22 mouse cellular contexts compared by ENCODE assay signal in the genomic region with DNA sequence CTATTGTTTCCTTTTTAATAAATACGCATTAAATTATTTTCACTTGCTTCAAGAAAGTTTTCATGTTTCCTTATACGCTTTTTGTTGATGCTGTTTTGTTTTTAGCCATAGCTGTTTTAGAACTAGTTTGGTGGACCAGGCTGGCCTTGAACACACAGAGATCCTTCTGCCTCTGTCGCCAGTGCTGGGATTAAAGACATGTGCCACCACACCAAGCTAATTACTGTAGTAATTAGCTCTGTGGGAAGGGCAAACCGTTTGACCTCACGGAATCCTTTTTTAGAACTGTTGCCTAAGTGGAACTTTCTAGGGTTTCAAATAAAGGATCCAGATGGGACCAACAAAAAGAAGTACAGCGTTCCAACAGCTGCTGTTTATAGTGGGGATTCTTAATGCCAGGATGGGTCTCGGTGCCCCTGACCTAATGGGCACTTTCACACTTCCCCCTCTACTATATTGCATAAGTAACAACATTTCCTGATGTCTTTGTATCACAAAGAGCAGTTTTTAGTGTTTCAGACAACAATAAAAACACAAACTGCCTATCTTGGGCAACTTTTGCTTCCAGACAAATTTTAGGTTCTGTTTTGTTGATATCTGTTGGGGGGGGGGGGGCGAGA. TPM values are rescaled to one million over a fixed set of nuclear protein-coding genes. Genes with fewer than 3 reads are reported as not detected.
DNase-seq lines count a peak whose midpoint lies in the region; ATAC-seq lines count a peak whose summit lies in the region.
"Had no signal": no experiment of that assay in that cellular context is flagged by ENCODE, and none has a peak within 500 bp of the region (broad histone marks: within the 10 kb centered on the region; RNA-seq: fewer than 3 reads in every experiment).

No protein-coding gene starts in this region.

- peaks cover 11% of the 10 kb centered on the region; the same call in 1 of the 2 replicates for H3K4me1 ChIP-seq in embryonic facial prominence, embryonic 14.5 days (ENCODE audit: control insufficient read depth, insufficient read depth, low read length)
- peaks cover 20% of the 10 kb centered on the region for H3K4me1 ChIP-seq in embryonic facial prominence, embryonic 10.5 days
- peaks cover 27% of the 10 kb centered on the region for H3K4me1 ChIP-seq in heart, embryonic 15.5 days (replicated peaks)
- peaks cover 14% of the 10 kb centered on the region for H3K4me1 ChIP-seq in kidney, embryonic 14.5 days (ENCODE audit: control insufficient read depth, insufficient read depth, low read length)

- peaks cover 3% of the 10 kb centered on the region; the same call in 1 of the 2 replicates for H3K36me3 ChIP-seq in embryonic facial prominence, embryonic 14.5 days (ENCODE audit: control insufficient read depth, insufficient read depth, low read length)
- H3K36me3 ChIP-seq in embryonic facial prominence, embryonic 10.5 days (replicated peaks): peaks cover 46% of the 10 kb centered on the region
- no peaks in the 10 kb centered on the region for H3K36me3 ChIP-seq in heart, embryonic 15.5 days
- H3K36me3 ChIP-seq in kidney, embryonic 14.5 days (ENCODE audit: control insufficient read depth, insufficient read depth, low read length): no peaks in the 10 kb centered on the region
- H3K36me3 ChIP-seq: hindbrain, embryonic 12.5 days had no signal

- DNase-seq in embryonic facial prominence, embryonic 14.5 days (ENCODE audit: low spot score): no peak
- no peak for DNase-seq in embryonic facial prominence, embryonic 10.5 days (ENCODE audit: low spot score)
- no peak for DNase-seq in heart, postnatal 14 days
- peak; percentile 39 for DNase-seq in adipocyte (ENCODE audit: low spot score)
- no peak for DNase-seq in natural killer cell, adult 2 months (ENCODE audit: low spot score in 2 of 2)
- DNase-seq: adrenal gland, postnatal 14 days; B cell, adult 2 months; cerebellum, adult 2 months; cerebellum, postnatal 14 days; forebrain, postnatal 0 days; gastrocnemius, postnatal 25 days; heart, postnatal 4 days had no signal

- H3K27ac ChIP-seq in embryonic facial prominence, embryonic 14.5 days (replicated peaks; ENCODE audit: low read depth, low read length): 0 out of 2 replicates have a peak overlapping the region, but pooled peaks have one; percentile 0
- no peak overlapping the region for H3K27ac ChIP-seq in embryonic facial prominence, embryonic 10.5 days (replicated peaks)
- 0 out of 2 replicates have a peak overlapping the region, but pooled peaks have one; percentile 20 for H3K27ac ChIP-seq in heart, embryonic 15.5 days
- no peak overlapping the region for H3K27ac ChIP-seq in kidney, embryonic 14.5 days (ENCODE audit: low read depth, low read length)
- H3K27ac ChIP-seq: embryonic facial prominence, embryonic 13.5 days; forebrain, embryonic 13.5 days; hindbrain, embryonic 12.5 days had no signal

- no peak overlapping the region for H3K4me3 ChIP-seq in embryonic facial prominence, embryonic 14.5 days (ENCODE audit: low read depth, low read length)
- no peak overlapping the region for H3K4me3 ChIP-seq in embryonic facial prominence, embryonic 10.5 days
- H3K4me3 ChIP-seq in heart, embryonic 15.5 days: no peak overlapping the region
- H3K4me3 ChIP-seq in kidney, embryonic 14.5 days (ENCODE audit: low read length): no peak overlapping the region
- H3K4me3 ChIP-seq: embryonic facial prominence, embryonic 13.5 days; forebrain, embryonic 13.5 days; hindbrain, embryonic 12.5 days had no signal

- H3K27me3 ChIP-seq in embryonic facial prominence, embryonic 14.5 days (replicated peaks; ENCODE audit: control insufficient read depth, insufficient read depth, low read length): no peaks in the 10 kb centered on the region
- H3K27me3 ChIP-seq in embryonic facial prominence, embryonic 10.5 days (replicated peaks; ENCODE audit: low read depth, poor library complexity, severe bottlenecking): no peaks in the 10 kb centered on the region
- no peaks in the 10 kb centered on the region for H3K27me3 ChIP-seq in heart, embryonic 15.5 days
- H3K27me3 ChIP-seq in kidney, embryonic 14.5 days (ENCODE audit: control insufficient read depth, insufficient read depth, low read length): no peaks in the 10 kb centered on the region
- H3K27me3 ChIP-seq: embryonic facial prominence, embryonic 13.5 days; forebrain, embryonic 13.5 days; hindbrain, embryonic 12.5 days had no signal

- intact Hi-C loops in heart, postnatal 14 days (cut with DNase I): no loop called here

- ATAC-seq in embryonic facial prominence, embryonic 14.5 days (ENCODE audit: low read depth): no peak
- ATAC-seq in heart, embryonic 15.5 days (replicated peaks; ENCODE audit: insufficient number of reproducible peaks, insufficient read depth, low FRiP score, low read depth): no peak
- peak; percentile 92 for ATAC-seq in granulocyte monocyte progenitor cell, adult 5-6 weeks (replicated peaks; ENCODE audit: poor library complexity, severe bottlenecking)
- no peak for ATAC-seq in kidney, embryonic 14.5 days (ENCODE audit: low FRiP score, low TSS enrichment)
- ATAC-seq: CD4-positive, CD25-positive, alpha-beta regulatory T cell, adult 4 months; forebrain, embryonic 13.5 days; forebrain, postnatal 0 days; hindbrain, embryonic 16.5 days; intestine, postnatal 0 days had no signal

- 61% methylated on average over 8 of the region's 8 CpGs for WGBS in embryonic facial prominence, embryonic 14.5 days
- 69% methylated on average over 8 of the region's 8 CpGs for WGBS in embryonic facial prominence, embryonic 10.5 days
- WGBS in heart, embryonic 15.5 days: 81% methylated on average over 8 of the region's 8 CpGs
- WGBS in kidney, embryonic 14.5 days: 76% methylated on average over 8 of the region's 8 CpGs

- H3K4me2 ChIP-seq in embryonic facial prominence, embryonic 14.5 days (ENCODE audit: low read depth, low read length): no peak overlapping the region
- no peak overlapping the region for H3K4me2 ChIP-seq in heart, embryonic 15.5 days
- H3K4me2 ChIP-seq in kidney, embryonic 14.5 days (replicated peaks; ENCODE audit: low read depth, low read length): no peak overlapping the region
- H3K4me2 ChIP-seq: embryonic facial prominence, embryonic 13.5 days; forebrain, embryonic 13.5 days; hindbrain, embryonic 12.5 days had no signal

- no peak overlapping the region for H3K9ac ChIP-seq in embryonic facial prominence, embryonic 14.5 days (ENCODE audit: low read depth, low read length)
- no peak overlapping the region for H3K9ac ChIP-seq in heart, embryonic 15.5 days
- no peak overlapping the region for H3K9ac ChIP-seq in kidney, embryonic 14.5 days (ENCODE audit: low read depth, low read length)
- H3K9ac ChIP-seq: embryonic facial prominence, embryonic 13.5 days; forebrain, embryonic 13.5 days; forebrain, postnatal 0 days; hindbrain, embryonic 12.5 days had no signal

- no peaks in the 10 kb centered on the region for H3K9me3 ChIP-seq in embryonic facial prominence, embryonic 14.5 days (ENCODE audit: control insufficient read depth, low read length)
- H3K9me3 ChIP-seq in embryonic facial prominence, embryonic 10.5 days: no peaks in the 10 kb centered on the region
- H3K9me3 ChIP-seq in heart, embryonic 15.5 days (replicated peaks): no peaks in the 10 kb centered on the region
- no peaks in the 10 kb centered on the region for H3K9me3 ChIP-seq in kidney, embryonic 14.5 days (ENCODE audit: control insufficient read depth, low read length)
- H3K9me3 ChIP-seq: embryonic facial prominence, embryonic 13.5 days; forebrain, embryonic 13.5 days; G1E; hindbrain, embryonic 12.5 days had no signal

RNA-seq across cellular contexts. Expression of a gene that starts 15.7 kb away (rescaled TPM):
- polyA plus RNA-seq in embryonic facial prominence, embryonic 14.5 days (2014; fragmentation: Nextera tagmentation; extraction: Ambion mirVana): 35.6 and 39.1 TPM in 2 replicates
- polyA plus RNA-seq in embryonic facial prominence, embryonic 10.5 days (2016; fragmentation: Nextera tagmentation; extraction: Ambion mirVana): 32.0 and 36.3 TPM in 2 replicates
- polyA plus RNA-seq in heart, embryonic 15.5 days (2015; fragmentation: Nextera tagmentation; extraction: Ambion mirVana): 21.9 and 31.0 TPM in 2 replicates
- 10 to 100 TPM; 62.6 to 72.6 TPM for total RNA-seq in heart, postnatal 14 days (2021)
- total RNA-seq in granulocyte monocyte progenitor cell, adult 5-6 weeks (2014; fragmentation: Nextera tagmentation): 84.7 and 119 TPM in 2 replicates
- 63.4 and 75.4 TPM in 2 replicates for total RNA-seq in granulocyte monocyte progenitor cell, adult 5-6 weeks (2017)
- polyA plus RNA-seq in kidney, embryonic 14.5 days (2014; fragmentation: Nextera tagmentation; extraction: Ambion mirVana): 28.1 and 37.4 TPM in 2 replicates

RNA-seq across cellular contexts. Expression of a gene that starts 29.7 kb away (rescaled TPM):
- polyA plus RNA-seq in embryonic facial prominence, embryonic 14.5 days (2014; fragmentation: Nextera tagmentation; extraction: Ambion mirVana): 4.6 and 4.7 TPM in 2 replicates
- 5.4 and 6.6 TPM in 2 replicates for polyA plus RNA-seq in embryonic facial prominence, embryonic 10.5 days (2016; fragmentation: Nextera tagmentation; extraction: Ambion mirVana)
- polyA plus RNA-seq in heart, embryonic 15.5 days (2015; fragmentation: Nextera tagmentation; extraction: Ambion mirVana): 3.4 and 4.4 TPM in 2 replicates
- 10 to 100 TPM in 1 of 2 experiments, 1 to 10 TPM in 1; 7.8 to 10.3 TPM for total RNA-seq in heart, postnatal 14 days (2021)
- 6.7 and 7.7 TPM in 2 replicates for total RNA-seq in granulocyte monocyte progenitor cell, adult 5-6 weeks (2014; fragmentation: Nextera tagmentation)
- total RNA-seq in granulocyte monocyte progenitor cell, adult 5-6 weeks (2017): 4.0 and 5.6 TPM in 2 replicates
- 4.8 and 6.2 TPM in 2 replicates for polyA plus RNA-seq in kidney, embryonic 14.5 days (2014; fragmentation: Nextera tagmentation; extraction: Ambion mirVana)

Comparison
In these comparisons a context has a peak if more than half of its experiments do, and no peak if none do; other contexts are left out.
1. H3K27ac ChIP-seq: peak in embryonic facial prominence, embryonic 14.5 days (single experiment) and heart, embryonic 15.5 days (single experiment); none in embryonic facial prominence, embryonic 10.5 days (single experiment) and kidney, embryonic 14.5 days (single experiment).